Mouse (Mus musculus) embryonic facial prominence, embryonic 13.5 days (tissue): ENCODE data around the gene Pth. TPM values are rescaled to one million over a fixed set of nuclear protein-coding genes. Genes with fewer than 3 reads are reported as not detected.

ENCODE experiments used
- ATAC-seq: fragments of 200-750 bp; cut with Nextera tagmentation; 2 replicates; pipeline ENCODE4 v1.8.0; 2017; ENCODE audit warnings: low read depth; ENCODE audit not compliant: insufficient number of reproducible peaks, insufficient read depth, low FRiP score, low TSS enrichment
- H3K27ac ChIP-seq: fragments of 300-500 bp; sonication (generic); 2 replicates; pipeline ENCODE4 v1.5.1; 2015; ENCODE audit warnings: moderate library complexity, mild to moderate bottlenecking, inconsistent platforms
- H3K27me3 ChIP-seq: fragments of 300-500 bp; sonication (generic); 2 replicates; pipeline ENCODE4 v1.6.1; 2015; ENCODE audit warnings: mild to moderate bottlenecking, inconsistent platforms
- H3K36me3 ChIP-seq: fragments of 300-500 bp; sonication (generic); 2 replicates; pipeline ENCODE4 v1.6.1; 2015; ENCODE audit warnings: mild to moderate bottlenecking, inconsistent platforms
- H3K4me1 ChIP-seq: fragments of 300-500 bp; sonication (generic); 2 replicates; pipeline ENCODE4 v1.6.1; 2015; ENCODE audit warnings: inconsistent platforms
- H3K4me2 ChIP-seq: fragments of 300-500 bp; sonication (generic); 2 replicates; pipeline ENCODE4 v1.6.1; 2015; ENCODE audit warnings: moderate library complexity, mild to moderate bottlenecking, inconsistent platforms
- H3K4me3 ChIP-seq: fragments of 300-500 bp; sonication (generic); 2 replicates; pipeline ENCODE4 v1.5.1; 2015; ENCODE audit warnings: mild to moderate bottlenecking, inconsistent platforms
- H3K9ac ChIP-seq: fragments of 300-500 bp; sonication (generic); 2 replicates; pipeline ENCODE4 v1.6.1; 2015; ENCODE audit warnings: mild to moderate bottlenecking, inconsistent platforms
- H3K9me3 ChIP-seq: fragments of 300-500 bp; sonication (generic); 2 replicates; pipeline ENCODE4 v1.6.1; 2016; ENCODE audit warnings: inconsistent platforms
- WGBS: fragments of 180-500 bp; shearing (Covaris S2); methylation state at CpG from one replicate; pipeline ENCODE4 v1.1.7; 2015; ENCODE audit warnings: mixed read lengths; 5-methylcytosine and 5-hydroxymethylcytosine counted together
- polyA plus RNA-seq: library from polyadenylated mRNA; unstranded; fragments of >200 nt; fragmentation: Nextera tagmentation; extraction: Ambion mirVana; gene quantifications from 2 replicates; pipeline ENCODE4 v1.2.1, GENCODE M21; 2015

Gene Pth
- not detected in 2 replicates for polyA plus RNA-seq

DNA sequence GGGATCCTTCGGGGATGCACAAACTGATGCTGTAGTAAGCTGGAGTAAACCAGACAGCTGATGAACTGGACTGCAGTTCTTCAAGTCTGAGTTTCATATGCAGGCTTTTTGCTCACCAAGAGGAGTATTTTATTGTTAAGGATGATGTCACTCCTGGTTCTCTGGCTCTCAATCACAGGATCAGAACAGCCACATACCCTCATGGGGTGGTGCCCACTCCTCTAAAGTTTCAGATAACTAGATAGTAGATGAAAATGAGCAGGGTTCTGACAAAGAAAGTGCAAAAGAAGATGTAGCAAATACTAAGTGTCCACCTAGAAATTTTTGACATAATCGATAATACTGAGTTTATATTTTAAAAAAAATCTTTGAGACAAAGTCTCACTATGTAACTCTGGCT is at the start of gene Pth:
Pth (minus strand) TSS at position 101 of the 400 bp plus-strand sequence.
- Histone ChIP-seq H3K4me3 (no peak within 1 kb of the TSS), H3K27ac (no peak within 1 kb of the TSS), H3K36me3 (no peaks in the 10 kb centered on the region), H3K9ac (no peak within 1 kb of the TSS), H3K4me1 (no peaks in the 10 kb centered on the region), H3K4me2 (no peak within 1 kb of the TSS), H3K9me3 (no peaks in the 10 kb centered on the region), H3K27me3 (no peaks in the 10 kb centered on the region)
- ATAC-seq: no peak
- 83% methylated on average over 2 of the region's 2 CpGs for WGBS

DNA sequence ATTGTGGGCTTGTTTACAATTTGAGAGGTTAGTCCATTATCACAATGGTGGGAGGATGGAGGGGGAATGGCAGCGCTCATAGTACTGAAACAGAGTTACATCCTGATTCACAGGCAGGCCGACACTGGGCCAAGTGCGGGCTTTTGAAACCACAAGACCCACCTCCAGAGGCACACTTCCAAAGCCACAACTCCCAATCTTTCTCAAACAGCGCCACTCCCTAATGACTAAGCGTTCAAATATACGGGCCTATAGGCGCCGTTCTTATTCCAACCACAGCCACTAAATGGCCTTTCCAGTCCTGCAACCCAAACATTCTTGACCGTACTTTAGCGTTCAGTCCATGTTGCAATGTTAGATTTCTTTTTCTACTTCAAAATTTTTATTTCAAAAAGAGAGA is 47.9 kb upstream of the Pth start:
- no peaks in the 10 kb centered on the region for H3K9me3 ChIP-seq
- no peak for ATAC-seq
- H3K36me3 ChIP-seq: no peaks in the 10 kb centered on the region
- no peak overlapping the region for H3K4me2 ChIP-seq
- WGBS: 84% methylated on average over 10 of the region's 10 CpGs
- no peaks in the 10 kb centered on the region for H3K4me1 ChIP-seq
- no peak overlapping the region for H3K9ac ChIP-seq
- no peak overlapping the region for H3K27ac ChIP-seq
- H3K4me3 ChIP-seq: no peak overlapping the region
- H3K27me3 ChIP-seq: no peaks in the 10 kb centered on the region

DNA sequence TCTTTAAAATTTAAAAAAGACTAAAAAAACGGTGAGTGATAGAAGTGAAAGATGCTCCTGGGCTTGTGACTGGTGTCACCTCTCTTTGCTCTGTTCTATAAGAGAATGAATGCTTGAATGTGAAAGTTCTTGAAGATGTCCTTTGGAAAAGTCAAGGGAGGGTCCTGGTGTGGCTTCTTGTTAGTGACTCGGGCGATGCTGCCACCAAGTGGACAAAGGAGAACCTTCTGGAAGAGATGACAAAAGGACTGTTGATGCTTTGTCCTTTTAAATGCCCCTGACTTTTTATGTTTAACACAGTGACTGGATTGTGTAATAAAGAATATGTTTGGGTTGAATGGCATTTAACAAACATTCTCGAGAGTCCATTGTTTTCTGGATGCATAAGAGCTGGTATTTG is 45.9 kb upstream of the Pth start:
- Histone ChIP-seq H3K27ac (no peak overlapping the region), H3K4me3 (no peak overlapping the region), H3K9ac (no peak overlapping the region), H3K27me3 (no peaks in the 10 kb centered on the region), H3K9me3 (no peaks in the 10 kb centered on the region), H3K36me3 (no peaks in the 10 kb centered on the region), H3K4me1 (no peaks in the 10 kb centered on the region), H3K4me2 (no peak overlapping the region)
- ATAC-seq: no peak
- 21% methylated on average over 4 of the region's 4 CpGs for WGBS

DNA sequence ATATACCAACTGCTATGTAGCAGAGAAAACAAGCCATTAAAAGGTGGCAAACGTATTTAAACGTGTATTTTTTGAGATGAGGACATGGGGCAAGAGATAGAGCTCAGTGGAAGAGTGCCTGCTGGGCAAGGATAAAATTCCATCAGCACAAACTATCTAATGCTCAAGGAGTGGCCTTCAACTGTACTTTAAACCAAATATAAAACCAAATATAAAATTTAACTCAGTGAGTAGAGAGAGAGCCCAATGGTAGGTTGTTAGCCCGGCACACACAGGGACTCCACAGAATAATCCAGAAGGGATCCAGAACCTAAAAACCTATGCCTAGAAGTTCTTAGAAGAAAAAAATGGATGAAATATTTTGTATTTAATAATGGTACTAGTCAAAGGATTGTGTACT is 45.1 kb upstream of the Pth start:
- Histone ChIP-seq H3K27ac (no peak overlapping the region), H3K9ac (no peak overlapping the region), H3K27me3 (no peaks in the 10 kb centered on the region), H3K4me2 (no peak overlapping the region), H3K4me1 (no peaks in the 10 kb centered on the region), H3K36me3 (no peaks in the 10 kb centered on the region), H3K4me3 (no peak overlapping the region), H3K9me3 (no peaks in the 10 kb centered on the region)
- WGBS: 75% methylated on average over 3 of the region's 3 CpGs
- no peak for ATAC-seq

DNA sequence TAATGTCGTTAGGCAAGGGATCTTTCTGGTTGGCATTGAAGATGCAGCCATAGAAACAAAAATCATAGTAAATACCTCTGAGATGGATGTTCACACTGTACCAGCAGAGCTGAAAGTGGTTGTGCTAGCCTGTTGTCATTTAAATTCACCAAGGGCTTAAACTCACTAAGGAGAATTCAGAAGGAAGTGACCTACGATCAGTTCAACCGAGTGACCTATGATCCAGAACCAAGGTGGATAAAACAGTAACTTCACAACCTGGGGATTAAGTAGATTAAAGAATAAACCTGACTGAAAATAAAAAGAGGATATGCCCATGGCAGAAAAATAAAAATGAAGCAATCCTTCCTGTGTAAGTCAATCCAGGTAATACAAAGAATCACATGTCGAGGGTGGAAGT is 44.5 kb upstream of the Pth start:
- 82% methylated on average over 4 of the region's 4 CpGs for WGBS
- Histone ChIP-seq H3K4me2 (no peak overlapping the region), H3K27ac (no peak overlapping the region), H3K36me3 (no peaks in the 10 kb centered on the region), H3K4me1 (no peaks in the 10 kb centered on the region), H3K9ac (no peak overlapping the region), H3K9me3 (no peaks in the 10 kb centered on the region), H3K27me3 (no peaks in the 10 kb centered on the region), H3K4me3 (no peak overlapping the region)
- no peak for ATAC-seq

DNA sequence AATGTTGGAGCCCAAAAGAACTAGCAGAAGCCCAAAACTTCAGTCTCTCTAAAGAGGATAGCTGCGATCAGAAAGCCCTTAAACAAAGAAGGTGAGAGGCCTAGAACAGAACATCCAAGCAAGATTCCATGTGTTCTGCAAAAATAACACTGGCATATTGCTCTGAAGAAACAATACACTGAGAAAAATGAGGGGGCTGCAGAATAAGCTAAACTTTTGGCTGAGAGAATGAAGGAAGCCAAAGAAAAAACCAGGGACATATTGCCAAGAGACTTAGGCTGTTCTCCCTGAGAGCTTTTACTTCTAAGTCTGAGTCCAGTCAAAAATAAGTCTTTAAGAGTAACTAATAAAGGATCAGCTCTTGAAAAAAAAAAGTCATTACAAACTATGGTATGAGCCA is 32.4 kb upstream of the Pth start:
- Histone ChIP-seq H3K9me3 (no peaks in the 10 kb centered on the region), H3K36me3 (no peaks in the 10 kb centered on the region), H3K4me3 (no peak overlapping the region), H3K27me3 (no peaks in the 10 kb centered on the region), H3K27ac (no peak overlapping the region), H3K4me1 (no peaks in the 10 kb centered on the region; the same call in 1 of the 2 replicates), H3K4me2 (no peak overlapping the region), H3K9ac (no peak overlapping the region)
- ATAC-seq: no peak
- 89% methylated on average over 1 of the region's 1 CpGs for WGBS

DNA sequence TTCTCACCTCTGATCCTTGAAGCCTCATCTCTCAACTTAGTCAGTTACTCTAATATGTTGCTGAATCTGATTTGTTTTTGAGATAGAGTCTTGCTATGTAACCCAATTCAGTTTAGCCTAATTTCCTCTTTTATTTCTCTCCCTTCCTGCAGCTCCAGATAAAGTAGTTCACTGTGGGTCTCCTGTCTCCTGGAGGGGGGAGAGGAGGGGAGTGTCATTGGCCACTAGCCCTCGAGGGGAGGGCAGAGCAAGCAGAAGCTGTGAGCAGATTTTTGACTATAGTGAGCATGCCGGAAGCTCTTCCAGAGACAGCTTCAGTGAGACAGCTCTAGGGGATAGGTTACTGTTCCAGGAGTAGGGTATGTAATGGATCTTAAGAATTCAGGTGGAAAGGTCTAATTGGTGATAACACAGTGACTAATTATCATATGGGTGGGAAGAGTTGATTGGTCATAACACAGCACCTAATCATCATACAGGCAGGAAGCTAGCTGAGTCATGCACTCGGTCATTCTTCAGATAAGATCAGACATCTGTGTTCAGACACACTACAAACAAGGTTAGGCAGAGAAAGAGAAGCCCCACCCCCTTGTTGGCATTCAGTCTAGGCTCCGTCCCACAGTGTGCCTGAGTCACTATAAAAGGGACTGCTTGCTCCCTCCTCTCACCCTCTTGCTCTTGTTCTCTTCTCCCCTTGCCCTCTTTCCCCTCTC is 30.9 kb upstream of the Pth start:
- no peak for ATAC-seq
- Histone ChIP-seq H3K27me3 (no peaks in the 10 kb centered on the region), H3K4me3 (no peak overlapping the region), H3K36me3 (no peaks in the 10 kb centered on the region), H3K4me2 (no peak overlapping the region), H3K27ac (no peak overlapping the region), H3K4me1 (no peaks in the 10 kb centered on the region; the same call in 1 of the 2 replicates), H3K9me3 (no peaks in the 10 kb centered on the region), H3K9ac (no peak overlapping the region)
- 17% methylated on average over 4 of the region's 4 CpGs for WGBS

DNA sequence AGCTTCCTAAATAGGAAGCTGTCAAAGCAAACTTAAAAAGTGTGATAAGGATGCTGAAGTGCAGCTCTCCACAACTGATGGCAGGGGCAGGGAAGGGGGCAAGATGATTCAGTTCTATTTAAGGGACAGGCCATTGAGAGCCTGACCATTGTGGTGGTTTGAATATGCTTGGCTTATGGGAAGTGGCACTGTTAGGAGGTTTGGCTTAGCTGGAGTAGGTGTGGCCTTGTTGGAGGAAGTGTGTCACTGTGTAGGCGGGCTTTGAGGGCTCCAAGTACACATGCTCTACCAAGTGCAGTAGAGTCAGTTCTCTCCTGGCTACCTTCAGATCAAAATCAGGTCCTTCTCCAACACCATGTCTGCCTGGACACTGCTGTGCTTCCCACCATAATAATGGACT is 28.2 kb upstream of the Pth start:
- Histone ChIP-seq H3K9ac (no peak overlapping the region), H3K36me3 (no peaks in the 10 kb centered on the region), H3K27me3 (no peaks in the 10 kb centered on the region), H3K4me3 (no peak overlapping the region), H3K9me3 (no peaks in the 10 kb centered on the region), H3K4me2 (no peak overlapping the region), H3K4me1 (no peaks in the 10 kb centered on the region; the same call in 1 of the 2 replicates), H3K27ac (no peak overlapping the region)
- no peak for ATAC-seq
- WGBS: 88% methylated on average over 1 of the region's 1 CpGs

DNA sequence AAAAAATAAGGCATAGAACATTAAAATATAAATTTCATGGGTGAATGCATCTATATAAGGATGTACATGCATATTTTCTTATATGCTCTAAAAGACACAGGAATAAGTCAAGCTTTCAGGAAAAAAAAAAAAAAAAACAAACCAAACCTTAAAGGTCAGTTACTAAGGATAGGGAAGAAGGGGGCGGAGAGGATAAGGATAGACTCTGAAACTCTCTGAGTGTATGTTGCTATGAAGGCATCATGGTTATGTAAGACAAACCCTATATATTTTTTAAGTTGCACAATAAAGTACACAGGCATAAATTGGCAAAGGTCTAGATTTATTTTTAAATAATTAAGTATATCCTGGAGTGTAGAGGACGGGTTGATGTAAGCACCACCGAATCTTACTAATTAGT is 26.9 kb upstream of the Pth start:
- no peak overlapping the region for H3K4me2 ChIP-seq
- H3K27ac ChIP-seq: no peak overlapping the region
- no peaks in the 10 kb centered on the region for H3K36me3 ChIP-seq
- H3K4me1 ChIP-seq: no peaks in the 10 kb centered on the region; the same call in 1 of the 2 replicates
- H3K9me3 ChIP-seq: no peaks in the 10 kb centered on the region
- H3K4me3 ChIP-seq: no peak overlapping the region
- no peaks in the 10 kb centered on the region for H3K27me3 ChIP-seq
- WGBS: 86% methylated on average over 3 of the region's 3 CpGs
- ATAC-seq: no peak
- H3K9ac ChIP-seq: no peak overlapping the region

DNA sequence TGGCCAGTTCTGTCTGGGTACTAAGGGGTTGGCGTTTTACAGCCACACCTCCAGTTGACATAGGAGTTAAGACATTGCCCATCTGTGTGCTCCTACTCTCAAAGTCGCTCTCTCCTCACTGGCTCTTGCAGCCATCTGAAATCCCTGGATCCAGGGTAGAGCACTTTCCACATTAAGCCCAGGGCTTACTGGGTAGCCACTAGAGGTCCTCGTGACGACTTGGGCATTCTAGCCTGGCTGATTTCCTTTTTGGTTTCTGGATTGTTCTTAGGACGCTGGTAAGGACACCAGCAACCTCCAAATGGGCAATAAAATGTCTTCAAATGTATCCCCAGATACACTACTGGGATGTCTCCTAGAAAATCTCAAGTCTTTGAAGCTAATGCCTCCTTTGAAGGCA is 20.3 kb upstream of the Pth start:
- ATAC-seq: no peak

DNA sequence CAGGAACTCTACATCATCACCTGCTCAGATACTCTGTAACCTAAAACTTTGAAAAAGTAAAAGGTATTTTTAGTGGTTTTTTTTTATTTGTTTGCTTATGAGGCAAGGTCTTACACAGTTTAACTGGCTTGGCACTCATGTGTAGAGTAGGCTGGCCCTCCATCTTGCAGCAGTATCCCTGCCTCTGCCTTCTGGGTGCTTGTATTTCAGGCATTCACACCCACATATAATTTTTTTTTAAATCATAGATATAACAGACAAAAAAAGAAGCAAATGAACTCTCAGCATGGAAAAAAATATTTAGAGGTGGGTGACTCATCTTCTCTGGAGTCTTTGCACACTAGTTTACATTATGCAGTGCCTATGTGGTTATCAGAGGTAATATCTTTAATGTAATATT is 9.7 kb upstream of the Pth start:
- no peaks in the 10 kb centered on the region for H3K27me3 ChIP-seq
- H3K27ac ChIP-seq: no peak overlapping the region
- no peaks in the 10 kb centered on the region for H3K36me3 ChIP-seq
- no peak overlapping the region for H3K4me2 ChIP-seq
- no peak overlapping the region for H3K4me3 ChIP-seq
- no peaks in the 10 kb centered on the region for H3K4me1 ChIP-seq
- ATAC-seq: no peak
- no peaks in the 10 kb centered on the region for H3K9me3 ChIP-seq
- H3K9ac ChIP-seq: no peak overlapping the region

More for the DNA sequence above, 20.3 kb upstream of the Pth start:
- no peaks in the 10 kb centered on the region for H3K4me1 ChIP-seq
- no peaks in the 10 kb centered on the region for H3K9me3 ChIP-seq
- H3K27ac ChIP-seq: no peak overlapping the region
- H3K9ac ChIP-seq: no peak overlapping the region
- H3K4me2 ChIP-seq: no peak overlapping the region
- H3K27me3 ChIP-seq: no peaks in the 10 kb centered on the region
- H3K4me3 ChIP-seq: no peak overlapping the region
- no peaks in the 10 kb centered on the region for H3K36me3 ChIP-seq
- WGBS: 55% methylated on average over 5 of the region's 5 CpGs

DNA sequence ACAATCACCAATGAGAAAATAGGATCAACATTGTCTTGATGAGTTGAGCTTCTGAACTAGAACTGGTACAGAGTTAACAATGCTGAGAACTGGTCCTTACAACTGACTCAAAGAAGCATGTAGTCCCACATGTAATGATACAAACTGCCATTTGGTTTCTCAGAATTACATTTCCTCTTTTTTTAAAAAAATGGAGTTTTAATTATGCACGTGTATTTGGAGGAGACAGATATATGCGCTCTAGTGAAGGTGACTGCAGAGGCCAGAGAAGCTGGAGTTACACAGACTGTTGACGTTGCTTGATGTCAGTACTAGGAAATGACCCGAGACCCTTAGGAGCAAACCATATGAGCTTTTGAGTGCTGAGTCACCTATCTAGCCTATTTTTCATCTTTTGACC is 8.3 kb upstream of the Pth start:
- no peak overlapping the region for H3K4me3 ChIP-seq

More for the DNA sequence above, 8.3 kb upstream of the Pth start:
- Histone ChIP-seq H3K4me1 (no peaks in the 10 kb centered on the region), H3K9me3 (no peaks in the 10 kb centered on the region), H3K36me3 (no peaks in the 10 kb centered on the region), H3K4me2 (no peak overlapping the region), H3K9ac (no peak overlapping the region), H3K27me3 (no peaks in the 10 kb centered on the region), H3K27ac (no peak overlapping the region)
- ATAC-seq: no peak
- 91% methylated on average over 4 of the region's 4 CpGs for WGBS
